Mouse (Mus musculus) MN1 (cell line): ENCODE measurements around the gene Gm13084.
"Not testable (repeated sequence)": the region's sequence is repeated elsewhere in the genome, so short reads cannot be mapped to it uniquely, and the experiment has no call there.

Experiments used
- DNase-seq: peaks from one replicate; pipeline ENCODE4 v3.0.0-alpha.2; 2016; ENCODE audit warnings: low spot score

The Gm13084 gene

GRCm38 (mm10) chr4:143815993-143816392, at the start of gene Gm13084:
Gm13084 (minus strand) TSS chr4:143816093.
- no peak for DNase-seq

GRCm38 (mm10) chr4:143846197-143846596, 30.3 kb upstream of the Gm13084 start, which contains the start of gene Gm13103:
Gm13103 (plus strand) TSS chr4:143846497.
- not testable (repeated sequence) for DNase-seq

GRCm38 (mm10) chr4:143789052-143789451, 26.8 kb downstream of the Gm13084 start, which contains the start of gene Gm13023:
Gm13023 (plus strand) TSS chr4:143789352.
- DNase-seq: not testable (repeated sequence)
